Mouse (Mus musculus): ENCODE results near the gene Eif4h.

- no peak for TF ChIP-seq POLR2A (IDR thresholded peaks at IDR 0.05; ENCODE audit: control insufficient read depth, low read depth, low read length)
- no peak for TF ChIP-seq CTCF (IDR thresholded peaks at IDR 0.05; ENCODE audit: control insufficient read depth, insufficient read depth, insufficient replicate concordance, low read depth, low read length)
Observed at GRCm38 (mm10) chr5:134572508-134573214, 66.6 kb downstream of the Eif4h start.

All from testis, adult 2 months (tissue).